Mouse (Mus musculus): ENCODE measurements around the gene Ptpru. TPM values are rescaled to one million over a fixed set of nuclear protein-coding genes. Genes with fewer than 3 reads are reported as not detected.

Gene Ptpru
- polyA plus RNA-seq, 1 experiment from 2014 or later, result 2.6 TPM

DNA sequence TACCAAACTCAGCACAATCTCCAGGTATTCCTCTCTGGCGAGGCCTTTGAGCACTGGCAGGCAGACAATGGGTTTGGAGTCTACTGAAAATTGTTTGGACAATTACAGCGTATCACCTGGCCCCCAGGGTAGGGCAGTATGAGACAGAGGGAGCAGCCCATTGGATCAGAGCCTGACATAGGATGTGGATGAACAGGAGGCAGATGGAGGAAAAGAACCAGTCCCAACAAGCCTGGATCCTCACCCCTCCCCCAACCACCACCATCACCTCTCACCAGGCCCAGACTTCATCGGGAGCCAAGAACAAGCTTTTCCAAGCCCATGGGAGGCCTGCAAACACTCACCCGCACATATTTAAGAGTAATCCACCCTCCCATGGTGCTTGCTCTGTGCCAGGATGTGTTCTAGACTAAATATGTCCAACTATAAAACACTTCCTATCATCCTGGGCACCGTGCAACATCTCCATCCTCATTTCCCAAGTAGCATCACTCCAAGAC is 6.5 kb downstream of the Ptpru start:
- Histone ChIP-seq H3K9ac (replicated peaks) (no peak overlapping the region), H3K4me2 (ENCODE audit: low read depth, low read length) (no peak overlapping the region), H3K4me1 (ENCODE audit: insufficient read depth) (peaks cover 12% of the 10 kb centered on the region), H3K27me3 (ENCODE audit: insufficient read depth, low read length) (peaks cover 19% of the 10 kb centered on the region), H3K36me3 (replicated peaks; ENCODE audit: insufficient read depth, low read length) (no peaks in the 10 kb centered on the region), H3K9me3 (ENCODE audit: low read length) (no peaks in the 10 kb centered on the region), H3K4me3 (ENCODE audit: low read depth, low read length) (no peak overlapping the region), H3K27ac (ENCODE audit: low read depth) (no peak overlapping the region)
- 77% methylated on average over 5 of the region's 5 CpGs for WGBS (ENCODE audit: insufficient replicate concordance)
- ATAC-seq (no peak), DNase-seq (no peak)
- TF ChIP-seq EP300 (IDR thresholded peaks at IDR 0.05; ENCODE audit: low read depth) (no peak), CTCF (IDR thresholded peaks at IDR 0.05; ENCODE audit: low read depth) (no peak)

- H3K27me3 ChIP-seq (ENCODE audit: insufficient read depth, low read length), result no peaks in the 10 kb centered on the region
- TF ChIP-seq CTCF (IDR thresholded peaks at IDR 0.05; ENCODE audit: low read depth), result no peak
- peak; percentile 87 for TF ChIP-seq EP300 (IDR thresholded peaks at IDR 0.05; ENCODE audit: low read depth)
- ATAC-seq (peak; percentile 84), DNase-seq (peak; percentile 36)
- H3K4me2 ChIP-seq (ENCODE audit: low read depth, low read length), result peak overlapping the region; percentile 38
- no peak overlapping the region for H3K9ac ChIP-seq (replicated peaks)
- no peak overlapping the region for H3K4me3 ChIP-seq (ENCODE audit: low read depth, low read length)
- H3K36me3 ChIP-seq (replicated peaks; ENCODE audit: insufficient read depth, low read length), result no peaks in the 10 kb centered on the region
- WGBS (ENCODE audit: insufficient replicate concordance), result 53% methylated on average over 8 of the region's 8 CpGs
- peaks cover 6% of the 10 kb centered on the region for H3K4me1 ChIP-seq (ENCODE audit: insufficient read depth)
- no peaks in the 10 kb centered on the region for H3K9me3 ChIP-seq (ENCODE audit: low read length)
- H3K27ac ChIP-seq (ENCODE audit: low read depth), result peak overlapping the region; percentile 44; the same call in 1 of the 2 replicates
These were observed 9.0 kb downstream of the Ptpru start for GRCm38 (mm10) chr4:131829123-131829522.

- ATAC-seq, result no peak
- Histone ChIP-seq H3K36me3 (replicated peaks; ENCODE audit: insufficient read depth, low read length) (no peaks in the 10 kb centered on the region), H3K4me3 (ENCODE audit: low read depth, low read length) (no peak overlapping the region), H3K9me3 (ENCODE audit: low read length) (no peaks in the 10 kb centered on the region), H3K27me3 (ENCODE audit: insufficient read depth, low read length) (no peaks in the 10 kb centered on the region), H3K4me1 (ENCODE audit: insufficient read depth) (peaks cover 2% of the 10 kb centered on the region; the same call in 1 of the 2 replicates), H3K4me2 (ENCODE audit: low read depth, low read length) (no peak overlapping the region), H3K9ac (replicated peaks) (no peak overlapping the region), H3K27ac (ENCODE audit: low read depth) (no peak overlapping the region)
- DNase-seq, result no peak
- TF ChIP-seq EP300 (IDR thresholded peaks at IDR 0.05; ENCODE audit: low read depth), result no peak
- TF ChIP-seq CTCF (IDR thresholded peaks at IDR 0.05; ENCODE audit: low read depth), result no peak
- WGBS (ENCODE audit: insufficient replicate concordance), result 29% methylated on average over 6 of the region's 6 CpGs
These were observed 11.2 kb downstream of the Ptpru start for GRCm38 (mm10) chr4:131826905-131827304.

DNA sequence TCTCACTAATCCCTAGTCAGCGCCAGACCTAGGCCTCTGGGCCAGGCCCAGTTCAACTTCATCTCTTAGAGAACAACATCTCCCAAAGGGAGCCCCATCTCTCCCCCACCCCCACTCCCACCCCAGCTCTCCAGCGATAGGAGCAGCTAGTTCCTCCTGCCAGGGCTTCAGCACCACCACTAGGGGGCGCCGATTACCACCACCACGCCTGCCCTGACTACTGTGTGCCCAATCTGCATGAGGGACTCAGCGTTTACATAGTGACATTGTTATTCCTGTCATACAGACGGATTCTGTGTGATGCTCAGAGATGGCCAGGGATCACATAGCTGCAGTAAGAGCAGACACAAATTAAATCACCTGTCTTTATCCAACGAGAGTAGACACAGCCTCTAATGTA is 12.3 kb downstream of the Ptpru start:
- H3K27ac ChIP-seq (ENCODE audit: low read depth), result no peak overlapping the region
- H3K4me1 ChIP-seq (ENCODE audit: insufficient read depth), result peaks cover 2% of the 10 kb centered on the region; the same call in 1 of the 2 replicates
- no peaks in the 10 kb centered on the region for H3K27me3 ChIP-seq (ENCODE audit: insufficient read depth, low read length)
- no peak overlapping the region for H3K4me2 ChIP-seq (ENCODE audit: low read depth, low read length)
- no peak overlapping the region for H3K9ac ChIP-seq (replicated peaks)
- TF ChIP-seq EP300 (IDR thresholded peaks at IDR 0.05; ENCODE audit: low read depth), result no peak
- peak; percentile 88 for TF ChIP-seq CTCF (IDR thresholded peaks at IDR 0.05; ENCODE audit: low read depth)
- DNase-seq, result peak; percentile 76
- no peak overlapping the region for H3K4me3 ChIP-seq (ENCODE audit: low read depth, low read length)
- 23% methylated on average over 8 of the region's 8 CpGs for WGBS (ENCODE audit: insufficient replicate concordance)
- H3K9me3 ChIP-seq (ENCODE audit: low read length), result no peaks in the 10 kb centered on the region
- no peaks in the 10 kb centered on the region for H3K36me3 ChIP-seq (replicated peaks; ENCODE audit: insufficient read depth, low read length)
- ATAC-seq, result peak; percentile 33; the same call in 1 of the 2 replicates

DNA sequence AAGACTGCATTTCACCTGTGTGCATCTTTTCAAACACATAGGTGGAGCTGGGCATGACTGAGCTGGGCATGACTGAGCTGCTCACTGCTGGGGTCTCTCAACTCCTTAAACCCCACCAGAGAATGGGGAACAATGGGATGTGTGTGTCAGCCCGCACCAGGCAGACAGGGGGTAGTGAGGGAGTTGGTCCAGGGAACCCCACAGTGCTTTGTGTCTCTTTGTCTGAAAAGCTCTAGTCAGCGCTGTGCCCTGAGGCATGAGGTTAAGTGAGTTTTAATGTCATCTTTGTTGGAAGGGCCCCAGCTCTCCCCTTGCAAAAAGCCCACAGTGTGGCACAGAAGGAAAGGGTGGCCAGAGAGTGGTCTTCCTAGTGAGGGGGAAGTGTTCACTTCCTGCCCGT is 13.1 kb downstream of the Ptpru start:
- no peak overlapping the region for H3K4me3 ChIP-seq (ENCODE audit: low read depth, low read length)
- no peak for DNase-seq
- no peak overlapping the region for H3K9ac ChIP-seq (replicated peaks)
- no peak overlapping the region for H3K4me2 ChIP-seq (ENCODE audit: low read depth, low read length)
- H3K9me3 ChIP-seq (ENCODE audit: low read length), result no peaks in the 10 kb centered on the region
- TF ChIP-seq CTCF (IDR thresholded peaks at IDR 0.05; ENCODE audit: low read depth) (no peak), EP300 (IDR thresholded peaks at IDR 0.05; ENCODE audit: low read depth) (no peak)
- no peaks in the 10 kb centered on the region for H3K27me3 ChIP-seq (ENCODE audit: insufficient read depth, low read length)
- no peak for ATAC-seq
- no peaks in the 10 kb centered on the region; the same call in 1 of the 2 replicates for H3K4me1 ChIP-seq (ENCODE audit: insufficient read depth)
- WGBS (ENCODE audit: insufficient replicate concordance), result 63% methylated on average over 3 of the region's 3 CpGs
- no peak overlapping the region for H3K27ac ChIP-seq (ENCODE audit: low read depth)
- H3K36me3 ChIP-seq (replicated peaks; ENCODE audit: insufficient read depth, low read length), result no peaks in the 10 kb centered on the region

DNA sequence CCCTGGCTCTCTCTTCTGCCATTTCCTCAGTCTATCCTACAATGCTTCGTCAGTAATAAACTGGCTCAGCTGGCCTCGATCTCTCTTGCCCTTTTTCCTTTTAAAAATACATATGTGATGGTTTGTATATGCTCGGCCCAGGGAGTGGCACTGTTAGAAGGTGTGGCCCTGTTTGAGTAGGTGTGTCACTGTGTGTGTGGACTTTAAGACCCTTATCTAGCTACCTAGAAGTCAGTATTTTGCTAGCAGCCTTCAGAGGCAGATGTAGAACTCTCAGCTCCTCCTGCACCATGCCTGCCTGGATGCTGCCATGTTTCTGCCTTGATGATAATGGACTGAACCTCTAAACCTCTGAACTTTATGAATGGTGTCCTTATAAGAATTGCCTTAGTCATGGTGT is 15.5 kb downstream of the Ptpru start:
- no peak for DNase-seq
- 74% methylated on average over 3 of the region's 3 CpGs for WGBS (ENCODE audit: insufficient replicate concordance)
- H3K9ac ChIP-seq (replicated peaks), result no peak overlapping the region
- no peaks in the 10 kb centered on the region for H3K27me3 ChIP-seq (ENCODE audit: insufficient read depth, low read length)
- H3K9me3 ChIP-seq (ENCODE audit: low read length), result no peaks in the 10 kb centered on the region
- H3K4me1 ChIP-seq (ENCODE audit: insufficient read depth), result no peaks in the 10 kb centered on the region
- no peak overlapping the region for H3K4me2 ChIP-seq (ENCODE audit: low read depth, low read length)
- no peak for TF ChIP-seq CTCF (IDR thresholded peaks at IDR 0.05; ENCODE audit: low read depth)
- TF ChIP-seq EP300 (IDR thresholded peaks at IDR 0.05; ENCODE audit: low read depth), result no peak
- no peaks in the 10 kb centered on the region for H3K36me3 ChIP-seq (replicated peaks; ENCODE audit: insufficient read depth, low read length)
- ATAC-seq, result no peak
- H3K27ac ChIP-seq (ENCODE audit: low read depth), result no peak overlapping the region
- H3K4me3 ChIP-seq (ENCODE audit: low read depth, low read length), result no peak overlapping the region
